Mouse (Mus musculus) kidney, postnatal 4 days (tissue): ENCODE measurements around the gene Vmn2r100.

Experiments
- DNase-seq, 2 experiments: peaks; one replicate each; pipeline ENCODE4 v3.0.0; 2021; ENCODE audit warnings: mixed read lengths in 2 of 2

Vmn2r100 gene

DNA sequence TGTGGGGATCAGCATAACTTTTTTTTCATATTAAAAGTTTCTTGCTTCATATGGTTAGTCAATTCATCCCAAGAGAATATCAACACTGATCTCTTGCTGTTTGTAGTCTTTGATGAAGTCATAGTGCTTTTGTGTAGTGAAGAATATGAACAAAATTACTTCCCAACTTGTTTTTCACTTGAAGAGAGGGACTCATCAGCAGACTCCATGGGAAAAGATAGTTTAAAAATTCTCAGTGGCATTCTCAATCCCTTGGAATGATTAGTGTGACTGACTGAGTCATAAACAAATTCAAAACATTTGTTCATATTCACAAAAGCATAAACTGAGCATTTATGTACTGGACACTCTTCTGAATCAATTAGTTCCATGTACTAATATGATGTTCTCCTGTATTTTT is at the start of gene Vmn2r100:
Vmn2r100 (plus strand) TSS at position 301 of the 400 bp plus-strand sequence.
- no peak for DNase-seq

DNA sequence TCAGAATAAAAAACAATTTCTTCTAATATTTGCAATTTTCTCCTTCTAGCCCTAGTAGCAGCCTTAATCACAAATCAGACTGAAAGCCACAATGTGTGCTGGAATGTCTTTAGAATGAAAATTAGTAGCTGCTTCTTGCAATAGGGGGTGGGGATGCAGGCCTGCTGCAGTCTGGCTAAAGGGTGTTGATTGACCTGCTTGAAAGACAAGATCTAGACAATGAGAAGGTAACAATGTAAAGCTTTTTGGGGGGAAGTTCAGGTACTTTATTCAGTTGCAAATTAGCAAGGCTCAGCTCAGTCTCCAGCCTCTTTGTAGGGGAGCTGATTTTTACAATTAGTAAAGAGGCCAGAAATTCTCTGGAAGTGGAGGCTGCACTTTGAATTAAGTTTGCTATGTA is 21.7 kb upstream of the Vmn2r100 start:
- DNase-seq = no peak

DNA sequence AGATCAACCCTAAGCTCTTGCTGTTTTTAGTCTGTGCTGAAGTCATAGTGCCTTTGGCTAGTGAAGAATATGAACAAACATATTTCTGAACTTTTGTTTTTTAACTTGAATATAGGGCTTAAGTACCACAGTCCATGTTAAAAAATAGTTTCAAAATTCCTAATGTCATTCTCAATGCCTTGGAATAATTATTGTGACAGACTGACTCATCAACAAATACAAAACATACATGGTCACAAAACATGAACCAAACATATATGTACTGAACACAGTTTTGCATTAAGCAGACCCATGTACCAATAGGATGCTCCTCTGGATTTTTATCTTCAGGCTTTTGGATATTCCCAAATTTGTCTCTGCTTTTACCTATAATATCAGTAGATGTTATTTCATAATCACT is 72.4 kb downstream of the Vmn2r100 start, which contains the start of gene Vmn2r101:
Vmn2r101 (plus strand) TSS at position 301 of the 400 bp plus-strand sequence.
- no peak for DNase-seq
